Mouse (Mus musculus): Measurements from ENCODE around the gene Ccdc51.

DNA sequence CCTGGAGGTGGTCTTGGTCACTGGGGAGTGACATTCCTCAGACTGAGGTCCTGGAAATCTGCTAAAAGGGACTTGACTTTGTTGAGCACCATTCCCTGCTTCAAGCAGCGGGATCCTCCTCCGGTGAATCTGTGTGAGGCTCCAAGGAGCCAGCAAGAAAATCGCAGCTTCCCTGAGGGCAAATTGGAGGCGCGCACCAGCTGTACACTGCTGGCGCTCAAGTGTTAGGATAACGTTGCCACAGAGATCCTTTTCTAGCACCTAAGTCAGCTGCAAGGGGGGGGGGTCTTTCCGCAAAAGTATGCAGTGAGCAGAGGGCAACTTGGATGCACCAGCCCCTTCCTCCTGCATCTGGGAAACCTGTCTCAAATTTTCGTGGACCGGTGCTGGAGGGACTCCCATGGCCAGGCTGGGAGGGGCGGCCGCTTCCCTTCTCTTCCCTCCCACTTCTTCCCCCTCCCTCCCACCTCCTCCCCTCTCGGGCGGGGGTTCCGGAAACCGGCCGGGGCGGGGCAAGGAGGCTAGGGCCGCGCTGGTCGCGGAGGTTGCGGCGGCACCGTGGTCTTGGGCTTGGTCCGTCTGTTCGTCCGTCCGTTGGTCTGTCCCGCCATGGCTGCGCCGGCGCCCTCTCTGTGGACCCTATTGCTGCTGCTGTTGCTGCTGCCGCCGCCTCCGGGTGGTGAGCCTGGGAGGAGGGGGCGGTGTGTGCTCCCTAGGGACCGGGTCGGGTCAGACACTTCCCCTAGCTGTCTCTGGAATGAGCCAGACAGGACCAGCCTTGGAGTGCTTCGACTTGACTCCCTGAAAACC, 44.0 kb upstream of the Ccdc51 start, which contains the start of gene Shisa5:
- TF ChIP-seq CTCF (IDR thresholded peaks at IDR 0.05; ENCODE audit: insufficient read depth, low read depth, low read length) (no peak), POLR2A (IDR thresholded peaks at IDR 0.05; ENCODE audit: insufficient read depth, low read depth, low read length) (no peak)

Measured in olfactory bulb, adult 2 months (tissue).